Mouse (Mus musculus) brain, embryonic 18.5 days (tissue): ENCODE measurements at regions not wholly inside any gene's neighbourhood (a gene's known extent, or its start where the extent isn't known, plus 50 kb on each side); places are given as distances from the start of the nearest gene placed in this dataset.

Source experiments
- DNase-seq: peaks from one replicate; pipeline ENCODE4 v3.0.0-alpha.2; 2012; ENCODE audit warnings: low read depth, low spot score

- DNase-seq: no peak
These were observed 83.1 kb downstream of the Stk35 start for GRCm38 (mm10) chr2:129883417-129883816.

- DNase-seq: no peak
These were observed 84.0 kb downstream of the Stk35 start for GRCm38 (mm10) chr2:129884316-129884715.

GRCm38 (mm10) chr2:129885536-129885935, 85.2 kb downstream of the Stk35 start:
- DNase-seq: no peak

GRCm38 (mm10) chr2:129893231-129893630, 92.9 kb downstream of the Stk35 start:
- DNase-seq: no peak

- DNase-seq: no peak
These were observed 93.5 kb downstream of the Stk35 start for GRCm38 (mm10) chr2:129893832-129894231.

GRCm38 (mm10) chr2:129894906-129895305, 94.6 kb downstream of the Stk35 start:
- no peak for DNase-seq

GRCm38 (mm10) chr2:129895369-129895768, 95.1 kb downstream of the Stk35 start:
- no peak for DNase-seq

- no peak for DNase-seq
These were observed 96.4 kb downstream of the Stk35 start for GRCm38 (mm10) chr2:129896696-129897095.

GRCm38 (mm10) chr2:129903383-129904135, 103.2 kb downstream of the Stk35 start:
- no peak for DNase-seq

- DNase-seq: no peak
These were observed 104.4 kb downstream of the Stk35 start for GRCm38 (mm10) chr2:129904753-129905152.

- peak; percentile 74 for DNase-seq
These were observed 103.3 kb upstream of the Tgm3 start for GRCm38 (mm10) chr2:129908701-129909425.

GRCm38 (mm10) chr2:129911203-129911921, 100.8 kb upstream of the Tgm3 start:
- DNase-seq: no peak

GRCm38 (mm10) chr2:129912556-129912955, 99.6 kb upstream of the Tgm3 start:
- DNase-seq: no peak

- no peak for DNase-seq
These were observed 97.9 kb upstream of the Tgm3 start for GRCm38 (mm10) chr2:129914261-129914660.

GRCm38 (mm10) chr2:129916411-129916810, 95.7 kb upstream of the Tgm3 start:
- no peak for DNase-seq

- DNase-seq: no peak
These were observed 93.9 kb upstream of the Tgm3 start for GRCm38 (mm10) chr2:129918141-129918790.

GRCm38 (mm10) chr2:129919551-129919950, 92.6 kb upstream of the Tgm3 start:
- DNase-seq: no peak

GRCm38 (mm10) chr2:129927218-129927617, 84.9 kb upstream of the Tgm3 start:
- DNase-seq: no peak

- DNase-seq: no peak
These were observed 78.6 kb upstream of the Tgm3 start for GRCm38 (mm10) chr2:129933578-129933977.

GRCm38 (mm10) chr2:129942824-129943223, 69.3 kb upstream of the Tgm3 start:
- no peak for DNase-seq

GRCm38 (mm10) chr2:129947847-129948553, 64.1 kb upstream of the Tgm3 start:
- no peak for DNase-seq
